In genomic region chr1:88757746-88758145, GRCm38 (mm10) we compare ENCODE assay signal across 8 mouse cellular contexts. TPM values are rescaled to one million over a fixed set of nuclear protein-coding genes. Genes with fewer than 3 reads are reported as not detected.
A peak's percentile ranks its signal among the peaks of the same experiment; 100 is the strongest.
DNase-seq lines count a peak whose midpoint lies in the region; ATAC-seq lines count a peak whose summit lies in the region.

No protein-coding gene starts in this region.

- H3K27me3 ChIP-seq in hindbrain, embryonic 13.5 days: no peaks in the 10 kb centered on the region
- no peaks in the 10 kb centered on the region for H3K27me3 ChIP-seq in lung, embryonic 16.5 days (ENCODE audit: control insufficient read depth, insufficient read depth, low read depth, low read length)
- no peaks in the 10 kb centered on the region for H3K27me3 ChIP-seq in stomach, embryonic 14.5 days (ENCODE audit: control insufficient read depth, insufficient read depth, low read length)

- no peak for ATAC-seq in hindbrain, embryonic 13.5 days (ENCODE audit: low FRiP score)
- peak; percentile 84 for ATAC-seq in lung, embryonic 16.5 days (ENCODE audit: low read depth)
- ATAC-seq in stomach, embryonic 14.5 days (ENCODE audit: insufficient number of reproducible peaks, insufficient read depth, low FRiP score, low read depth): no peak

- peak overlapping the region; percentile 81 for H3K27ac ChIP-seq in hindbrain, embryonic 13.5 days
- H3K27ac ChIP-seq in lung, embryonic 16.5 days (ENCODE audit: low read length): peak overlapping the region; percentile 78
- H3K27ac ChIP-seq in stomach, embryonic 14.5 days (ENCODE audit: low read length): peak overlapping the region; percentile 44; the same call in 1 of the 2 replicates

- no peak overlapping the region for H3K4me2 ChIP-seq in hindbrain, embryonic 13.5 days
- H3K4me2 ChIP-seq in lung, embryonic 16.5 days (ENCODE audit: low read depth, low read length): no peak overlapping the region
- H3K4me2 ChIP-seq in stomach, embryonic 14.5 days (replicated peaks; ENCODE audit: low read depth, low read length): no peak overlapping the region

- peaks cover 25% of the 10 kb centered on the region for H3K4me1 ChIP-seq in hindbrain, embryonic 13.5 days (replicated peaks)
- H3K4me1 ChIP-seq in lung, embryonic 16.5 days (replicated peaks; ENCODE audit: control insufficient read depth, insufficient read depth, low read length): no peaks in the 10 kb centered on the region; the same call in 1 of the 2 replicates
- H3K4me1 ChIP-seq in stomach, embryonic 14.5 days (ENCODE audit: control insufficient read depth, insufficient read depth, low read length): peaks cover 15% of the 10 kb centered on the region

- DNase-seq in left cerebral cortex, postnatal 4 days: peak; percentile 32
- no peak for DNase-seq in left cerebral cortex, postnatal 14 days (ENCODE audit: low spot score in 2 of 2)
- DNase-seq in MN1 (ENCODE audit: low spot score): no peak
- DNase-seq in right cerebral cortex, adult 18-20 months: no peak
- DNase-seq in adrenal gland, postnatal 4 days (ENCODE audit: low spot score in 2 of 2): no peak

- no peaks in the 10 kb centered on the region for H3K36me3 ChIP-seq in hindbrain, embryonic 13.5 days
- no peaks in the 10 kb centered on the region for H3K36me3 ChIP-seq in lung, embryonic 16.5 days (ENCODE audit: control insufficient read depth, insufficient read depth, low read length)
- no peaks in the 10 kb centered on the region for H3K36me3 ChIP-seq in stomach, embryonic 14.5 days (ENCODE audit: control insufficient read depth, insufficient read depth, low read length)

- intact Hi-C loops in left cerebral cortex, postnatal 4 days (cut with DNase I): loop anchor here (10.0 kb wide), 1 partner anchor 877 kb away; no protein-coding TSS in a partner anchor
- intact Hi-C loops in left cerebral cortex, postnatal 14 days (cut with DNase I): loop anchor here (5.0 kb wide), 2 partner anchors 295 to 315 kb away; partner anchors contain the start of gene Sh3bp4

- H3K4me3 ChIP-seq in hindbrain, embryonic 13.5 days: no peak overlapping the region
- no peak overlapping the region for H3K4me3 ChIP-seq in lung, embryonic 16.5 days (ENCODE audit: low read length)
- no peak overlapping the region for H3K4me3 ChIP-seq in stomach, embryonic 14.5 days (ENCODE audit: low read depth, low read length)

- no peaks in the 10 kb centered on the region for H3K9me3 ChIP-seq in hindbrain, embryonic 13.5 days
- no peaks in the 10 kb centered on the region for H3K9me3 ChIP-seq in lung, embryonic 16.5 days (ENCODE audit: control insufficient read depth, low read length)
- H3K9me3 ChIP-seq in stomach, embryonic 14.5 days (ENCODE audit: control insufficient read depth, low read depth, low read length): no peaks in the 10 kb centered on the region

- WGBS in hindbrain, embryonic 13.5 days: 23% methylated on average over 3 of the region's 3 CpGs
- WGBS in lung, embryonic 16.5 days: 12% methylated on average over 3 of the region's 3 CpGs
- 32% methylated on average over 3 of the region's 3 CpGs for WGBS in stomach, embryonic 14.5 days

- no peak overlapping the region for H3K9ac ChIP-seq in hindbrain, embryonic 13.5 days
- H3K9ac ChIP-seq in lung, embryonic 16.5 days (ENCODE audit: low read length): no peak overlapping the region
- H3K9ac ChIP-seq in stomach, embryonic 14.5 days (replicated peaks; ENCODE audit: low read depth, low read length): no peak overlapping the region

RNA-seq across cellular contexts. Expression of gene Arl4c, which starts 55.7 kb away (rescaled TPM):
- total RNA-seq in left cerebral cortex, postnatal 4 days (2021): 10 to 100 TPM; 82.8 to 83.3 TPM
- 10 to 100 TPM; 40.0 to 43.9 TPM for total RNA-seq in left cerebral cortex, postnatal 14 days (2021)
- 41.3 and 42.8 TPM in 2 replicates for polyA plus RNA-seq in hindbrain, embryonic 13.5 days (2015; fragmentation: Nextera tagmentation; extraction: Ambion mirVana)
- polyA plus RNA-seq in lung, embryonic 16.5 days (2015; fragmentation: Nextera tagmentation; extraction: Ambion mirVana): 15.2 and 17.0 TPM in 2 replicates
- polyA plus RNA-seq in stomach, embryonic 14.5 days (2014; fragmentation: Nextera tagmentation; extraction: Ambion mirVana): 6.5 TPM in 2 replicates
- total RNA-seq in adrenal gland, postnatal 4 days (2021): 10 to 100 TPM; 19.0 to 24.8 TPM
